Mouse (Mus musculus) kidney, postnatal 0 days (tissue): ENCODE data around the gene Dst. TPM values are rescaled to one million over a fixed set of nuclear protein-coding genes. Genes with fewer than 3 reads are reported as not detected.

ENCODE experiments used
- ATAC-seq: fragments of 200-750 bp; cut with Nextera tagmentation; replicated peaks from 2 replicates; pipeline ENCODE4 v1.8.0; 2017; ENCODE audit warnings: low read depth, moderate number of reproducible peaks, moderate TSS enrichment, moderate library complexity; ENCODE audit not compliant: low FRiP score
- DNase-seq: peaks from one replicate; pipeline ENCODE4 v3.0.0-alpha.2; 2016; ENCODE audit warnings: low spot score
- H3K27ac ChIP-seq: fragments of 300-500 bp; sonication (generic); 2 replicates; pipeline ENCODE4 v1.5.1; 2014; ENCODE audit warnings: mild to moderate bottlenecking
- H3K27me3 ChIP-seq: fragments of 300-500 bp; sonication (generic); 2 replicates; pipeline ENCODE4 v1.6.1; 2014; ENCODE audit warnings: low read length, mixed read lengths; ENCODE audit not compliant: insufficient read depth
- H3K36me3 ChIP-seq: fragments of 300-500 bp; sonication (generic); 2 replicates; pipeline ENCODE4 v1.6.1; 2014; ENCODE audit warnings: low read length, mixed read lengths; ENCODE audit not compliant: insufficient read depth
- H3K4me1 ChIP-seq: fragments of 300-500 bp; sonication (generic); replicated peaks from 2 replicates; pipeline ENCODE4 v1.6.1; 2014; ENCODE audit warnings: antibody characterized with exemption, low read length, mixed read lengths; ENCODE audit not compliant: insufficient read depth
- H3K4me2 ChIP-seq: fragments of 300-500 bp; sonication (generic); 2 replicates; pipeline ENCODE4 v1.6.1; 2014; ENCODE audit warnings: mild to moderate bottlenecking, low read length, moderate library complexity, mixed read lengths
- H3K4me3 ChIP-seq: fragments of 300-500 bp; sonication (generic); replicated peaks from 2 replicates; pipeline ENCODE4 v1.5.1; 2014; ENCODE audit warnings: low read depth, low read length
- H3K9ac ChIP-seq: fragments of 300-500 bp; sonication (generic); 2 replicates; pipeline ENCODE4 v1.6.1; 2014; ENCODE audit warnings: low read depth, low read length
- H3K9me3 ChIP-seq: fragments of 300-500 bp; sonication (generic); replicated peaks from 2 replicates; pipeline ENCODE4 v1.6.1; 2016; ENCODE audit warnings: low read length, inconsistent platforms, mixed read lengths
- CTCF ChIP-seq: IDR thresholded peaks from 2 replicates; pipeline ENCODE4 v1.5.1; 2016; ENCODE audit warnings: antibody characterized with exemption, low read depth, mild to moderate bottlenecking, moderate library complexity
- WGBS: fragments of 180-500 bp; shearing (Covaris S2); extraction: QIAGEN DNeasy Blood & Tissue Kit; methylation state at CpG from one replicate; pipeline ENCODE4 v1.1.7; 2014; 5-methylcytosine and 5-hydroxymethylcytosine counted together
- polyA plus RNA-seq: library from polyadenylated mRNA; unstranded; fragments of >200 nt; fragmentation: Nextera tagmentation; extraction: Ambion mirVana; gene quantifications from 2 replicates; pipeline ENCODE4 v1.2.1, GENCODE M21; 2015

Gene Dst
- polyA plus RNA-seq, 1 experiment from 2014 or later = 22.4 TPM

GRCm38 (mm10) chr1:34107076-34107475 is 199.1 kb downstream of the Dst start:
- no peak overlapping the region for H3K9ac ChIP-seq

GRCm38 (mm10) chr1:34109599-34110210 is 201.7 kb downstream of the Dst start:
- H3K9me3 ChIP-seq = no peaks in the 10 kb centered on the region
- H3K9ac ChIP-seq = no peak overlapping the region
- H3K36me3 ChIP-seq = no peaks in the 10 kb centered on the region
- no peak for DNase-seq
- H3K27me3 ChIP-seq = no peaks in the 10 kb centered on the region
- no peak overlapping the region for H3K27ac ChIP-seq
- WGBS = 60% methylated on average over 6 of the region's 6 CpGs
- peaks cover 11% of the 10 kb centered on the region; the same call in 1 of the 2 replicates for H3K4me1 ChIP-seq
- no peak overlapping the region for H3K4me2 ChIP-seq
- ATAC-seq = no peak
- no peak for TF ChIP-seq CTCF
- no peak overlapping the region for H3K4me3 ChIP-seq

More at GRCm38 (mm10) chr1:34107076-34107475, 199.1 kb downstream of the Dst start:
- Histone ChIP-seq H3K4me1 (peaks cover 16% of the 10 kb centered on the region; the same call in 1 of the 2 replicates), H3K9me3 (no peaks in the 10 kb centered on the region), H3K4me2 (no peak overlapping the region), H3K27me3 (no peaks in the 10 kb centered on the region), H3K4me3 (no peak overlapping the region), H3K36me3 (no peaks in the 10 kb centered on the region), H3K27ac (no peak overlapping the region)
- TF ChIP-seq CTCF = no peak
- no peak for DNase-seq
- 50% methylated on average over 8 of the region's 8 CpGs for WGBS
- no peak for ATAC-seq

GRCm38 (mm10) chr1:34110862-34111261 is 202.8 kb downstream of the Dst start:
- WGBS = 36% methylated on average over 2 of the region's 2 CpGs
- Histone ChIP-seq H3K4me2 (no peak overlapping the region), H3K4me1 (0 out of 2 replicates have a peak, but pooled peaks cover 11% of the 10 kb centered on the region), H3K4me3 (no peak overlapping the region), H3K27me3 (no peaks in the 10 kb centered on the region), H3K36me3 (no peaks in the 10 kb centered on the region), H3K9ac (no peak overlapping the region), H3K9me3 (no peaks in the 10 kb centered on the region), H3K27ac (no peak overlapping the region)
- ATAC-seq (no peak), DNase-seq (no peak)
- TF ChIP-seq CTCF = no peak

- Histone ChIP-seq H3K4me2 (no peak overlapping the region), H3K36me3 (no peaks in the 10 kb centered on the region), H3K4me3 (no peak overlapping the region), H3K9me3 (no peaks in the 10 kb centered on the region), H3K27ac (no peak overlapping the region), H3K4me1 (0 out of 2 replicates have a peak, but pooled peaks cover 7% of the 10 kb centered on the region), H3K27me3 (no peaks in the 10 kb centered on the region), H3K9ac (no peak overlapping the region)
- no peak for TF ChIP-seq CTCF
- WGBS = 83% methylated on average over 2 of the region's 2 CpGs
- DNase-seq (no peak), ATAC-seq (no peak)
These were observed 203.9 kb downstream of the Dst start for GRCm38 (mm10) chr1:34111954-34112353.

- DNase-seq (no peak), ATAC-seq (0 out of 2 replicates have a peak, but pooled peaks have one; percentile 41)
- Histone ChIP-seq H3K27me3 (no peaks in the 10 kb centered on the region), H3K36me3 (no peaks in the 10 kb centered on the region), H3K4me3 (no peak overlapping the region), H3K4me2 (no peak overlapping the region), H3K9ac (no peak overlapping the region), H3K9me3 (no peaks in the 10 kb centered on the region), H3K27ac (no peak overlapping the region), H3K4me1 (peaks cover 11% of the 10 kb centered on the region; the same call in 1 of the 2 replicates)
- TF ChIP-seq CTCF = no peak
- 59% methylated on average over 11 of the region's 11 CpGs for WGBS
These were observed 208.4 kb downstream of the Dst start for GRCm38 (mm10) chr1:34116444-34116843.

- DNase-seq = no peak
- Histone ChIP-seq H3K9ac (no peak overlapping the region), H3K27ac (no peak overlapping the region), H3K4me3 (no peak overlapping the region), H3K27me3 (no peaks in the 10 kb centered on the region), H3K4me1 (peaks cover 11% of the 10 kb centered on the region; the same call in 1 of the 2 replicates), H3K4me2 (no peak overlapping the region), H3K36me3 (no peaks in the 10 kb centered on the region), H3K9me3 (no peaks in the 10 kb centered on the region)
- no peak for ATAC-seq
- 85% methylated on average over 9 of the region's 9 CpGs for WGBS
- TF ChIP-seq CTCF = no peak
These were observed 209.0 kb downstream of the Dst start for GRCm38 (mm10) chr1:34117056-34117455.
